Mouse (Mus musculus) liver, adult (tissue): Measurements from ENCODE around the gene Ddx59.

Experiments
- GATA4 ChIP-seq: IDR thresholded peaks from 2 replicates; pipeline ENCODE4 v1.6.1; 2014; ENCODE audit warnings: mild to moderate bottlenecking, low read length; ENCODE audit not compliant: insufficient replicate concordance

The Ddx59 gene

DNA sequence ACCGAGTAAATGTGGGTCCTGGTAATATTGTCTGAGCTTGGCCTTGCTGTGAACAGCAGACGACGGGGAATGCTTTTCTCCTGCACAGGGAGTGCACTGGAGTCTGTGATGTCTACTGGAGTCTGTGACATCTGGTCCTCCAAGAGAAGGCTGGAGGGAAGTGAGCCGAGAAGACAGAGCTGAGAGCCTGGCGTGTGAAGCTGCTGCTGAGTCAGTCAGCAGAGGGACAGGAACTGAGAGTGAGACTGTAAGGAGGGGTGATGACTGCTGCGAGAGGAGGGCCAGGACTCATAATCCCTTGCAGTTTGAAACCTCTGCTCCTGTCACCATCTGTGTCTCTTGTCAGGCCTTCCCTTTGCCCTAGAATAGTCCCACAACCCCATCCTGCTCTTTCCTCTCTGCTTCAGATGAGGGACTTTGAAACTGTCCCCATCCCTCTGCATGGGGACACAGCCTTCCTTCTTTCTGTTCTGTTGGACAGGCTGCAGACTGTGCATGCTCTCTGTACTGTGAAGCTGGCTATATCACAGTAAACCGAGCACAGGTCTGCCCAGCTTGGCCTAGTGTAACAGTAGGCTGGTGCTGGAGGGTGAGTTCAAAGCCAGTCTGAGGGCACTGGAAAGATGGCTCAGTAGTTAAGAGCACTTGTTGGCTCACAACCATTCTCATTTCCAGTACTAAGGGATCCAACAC is 15.2 kb downstream of the Ddx59 start:
- TF ChIP-seq GATA4, result no peak

DNA sequence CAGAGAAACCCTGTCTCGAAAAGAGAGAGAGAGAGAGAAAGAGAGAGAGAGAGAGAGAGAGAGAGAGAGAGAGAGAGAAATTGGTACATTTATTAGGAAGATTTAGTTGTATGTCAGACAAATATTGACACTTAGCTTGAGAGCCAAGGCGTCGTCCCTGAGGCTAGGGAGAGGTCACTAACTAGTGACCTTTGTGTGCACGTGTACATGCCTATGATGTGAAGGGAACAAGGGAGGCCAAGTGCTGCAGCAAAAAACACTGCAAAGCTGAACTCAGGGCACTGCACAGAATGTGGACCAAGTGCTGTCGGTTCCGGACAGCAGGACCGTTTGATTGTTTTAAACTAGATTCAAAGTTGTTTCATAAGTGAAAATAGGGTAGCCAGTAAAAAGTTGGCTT is 25.7 kb downstream of the Ddx59 start:
- no peak for TF ChIP-seq GATA4

DNA sequence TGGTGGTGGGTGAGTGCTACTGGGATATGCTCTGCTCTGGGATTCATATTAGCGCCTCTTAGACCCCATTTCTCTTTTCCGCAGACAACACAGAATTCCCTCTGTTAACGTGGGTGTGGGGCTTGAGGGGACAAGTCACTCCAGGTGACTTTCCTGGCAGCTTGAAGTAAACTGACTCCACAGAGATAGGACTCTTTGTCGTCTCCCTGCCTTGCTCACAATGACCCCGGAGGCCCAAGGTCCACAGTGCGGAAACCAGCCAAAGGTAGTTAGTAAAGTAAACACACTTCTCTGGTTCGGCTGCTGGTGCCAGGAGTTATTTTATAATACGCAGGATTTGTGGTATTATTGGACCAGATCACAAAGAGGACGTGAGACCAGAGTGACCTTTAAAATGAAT is 27.7 kb downstream of the Ddx59 start:
- TF ChIP-seq GATA4, result no peak

DNA sequence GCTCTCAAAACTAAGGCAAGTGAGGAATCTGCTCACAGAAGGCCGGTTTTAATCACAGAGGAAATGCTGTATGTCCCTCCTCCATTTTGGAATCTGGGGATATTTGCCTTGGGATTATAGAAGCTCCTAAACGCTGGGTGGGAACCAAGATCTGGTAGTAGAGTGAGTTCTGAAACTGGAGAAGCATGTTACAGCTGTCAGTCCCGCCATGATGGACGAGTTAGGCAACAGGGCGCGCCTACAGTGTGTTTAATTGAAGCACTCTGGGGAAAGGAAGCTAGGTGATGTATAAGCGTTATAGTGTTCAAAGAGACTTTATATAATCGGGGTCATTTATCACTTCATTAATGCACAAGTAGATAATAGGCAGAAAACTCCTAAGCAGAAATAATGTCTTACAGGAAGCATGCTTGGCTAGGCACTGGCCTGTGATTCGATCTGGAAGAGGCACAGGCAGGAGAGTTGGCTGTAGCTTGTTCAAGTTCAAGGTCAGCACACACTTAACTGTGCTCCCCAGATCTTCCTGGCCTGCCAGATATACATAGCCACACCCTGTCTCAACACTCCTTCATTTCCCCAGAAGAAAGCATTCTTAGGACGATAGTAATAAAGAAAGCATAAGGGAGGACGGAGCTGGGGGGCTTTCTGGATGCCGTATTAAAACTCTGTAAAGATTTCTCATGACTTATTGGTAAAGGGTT is 29.6 kb downstream of the Ddx59 start:
- no peak for TF ChIP-seq GATA4

DNA sequence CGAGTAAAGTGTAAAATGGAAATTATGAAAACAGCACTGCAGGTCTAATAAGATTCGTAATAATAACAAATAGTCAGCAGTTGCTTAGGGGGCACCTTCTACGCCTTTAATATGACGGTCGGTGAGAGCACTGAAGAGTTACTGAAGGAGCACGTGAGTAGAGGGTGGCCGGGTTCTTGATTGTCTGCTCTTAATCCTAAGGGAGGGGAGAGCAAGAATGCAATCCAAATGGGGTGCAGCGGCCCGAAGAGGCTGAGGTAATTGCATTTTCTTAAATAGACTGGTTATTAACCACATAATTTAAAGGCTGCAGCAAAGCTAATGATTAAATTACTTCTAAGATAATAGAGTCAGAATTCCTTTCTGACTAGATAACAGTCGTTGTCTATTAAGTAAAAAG is 31.9 kb downstream of the Ddx59 start:
- TF ChIP-seq GATA4, result no peak

DNA sequence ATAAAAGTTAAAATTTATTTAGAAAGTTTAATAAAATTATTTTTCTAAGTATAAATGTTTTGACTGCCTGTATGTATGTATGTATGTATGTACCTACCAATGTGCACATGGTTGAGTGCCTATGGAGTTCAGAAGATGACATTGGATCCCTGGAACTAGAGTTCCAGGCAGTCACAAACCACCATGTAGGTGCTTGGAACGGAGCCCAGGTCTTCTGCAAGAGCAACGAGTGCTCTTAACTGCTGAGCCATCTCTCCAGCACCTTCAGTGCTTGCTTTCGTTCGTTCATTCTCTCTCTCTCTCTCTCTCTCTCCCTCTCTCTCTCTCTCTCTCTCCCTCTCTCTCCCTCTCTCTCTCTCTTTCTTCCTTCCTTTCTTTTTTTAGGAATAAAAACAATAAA is 32.3 kb downstream of the Ddx59 start:
- no peak for TF ChIP-seq GATA4

DNA sequence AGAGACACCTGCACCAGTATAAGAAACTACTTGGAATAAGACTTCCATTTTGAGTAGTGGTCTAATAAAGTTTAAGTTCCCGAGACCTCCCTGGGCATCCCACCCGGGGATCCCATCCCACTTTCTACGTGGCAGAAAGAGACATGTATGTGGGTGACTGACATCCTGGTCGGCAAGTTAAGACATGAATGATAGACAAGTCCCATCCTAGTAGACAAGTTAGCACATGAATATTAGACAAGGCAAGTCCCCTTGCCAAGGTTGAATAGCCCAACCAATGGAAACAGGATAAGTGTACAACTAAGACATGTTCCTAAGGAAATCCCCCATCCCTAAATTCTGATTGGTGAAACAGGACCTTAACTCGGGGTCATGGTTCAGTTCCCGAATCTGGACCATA is 34.5 kb downstream of the Ddx59 start:
- no peak for TF ChIP-seq GATA4

DNA sequence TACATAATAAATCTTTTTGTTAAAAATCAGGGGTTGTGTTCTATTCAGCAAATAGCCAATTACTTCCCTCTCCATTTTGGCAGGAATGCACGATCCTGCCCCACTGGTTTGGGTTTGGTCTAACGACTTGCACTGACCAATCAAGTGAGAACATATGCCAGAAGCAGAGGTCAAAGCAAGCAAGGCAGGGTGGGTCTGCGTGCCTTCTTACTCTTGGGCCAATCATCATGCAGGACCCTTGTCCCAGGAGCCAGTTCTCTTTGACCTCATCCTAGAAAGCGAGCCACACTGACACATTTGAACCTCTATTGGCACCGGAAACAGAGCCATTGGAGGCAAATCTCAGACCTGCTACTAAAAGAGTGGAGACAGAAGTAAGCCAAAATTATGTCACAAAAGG is 35.1 kb downstream of the Ddx59 start:
- no peak for TF ChIP-seq GATA4

DNA sequence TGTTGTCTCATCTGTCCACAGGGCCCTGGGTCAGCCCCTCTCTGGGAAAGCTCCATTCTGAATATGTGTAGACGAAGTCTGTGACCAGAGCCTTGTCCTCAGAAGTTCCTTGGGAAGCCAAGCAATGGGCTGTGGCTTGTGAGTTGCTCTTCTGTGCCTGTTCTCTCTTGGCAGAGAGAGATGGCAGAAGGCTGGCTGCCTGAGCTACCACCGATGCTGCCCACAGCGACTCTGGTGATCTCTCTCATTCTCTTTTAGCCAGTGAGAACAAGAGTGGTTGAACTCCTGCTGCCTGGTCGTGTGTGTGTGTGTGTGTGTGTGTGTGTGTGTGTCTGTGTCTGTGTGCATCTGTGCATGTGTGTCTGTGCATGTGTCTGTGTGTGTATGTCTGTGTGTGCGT is 37.4 kb downstream of the Ddx59 start:
- TF ChIP-seq GATA4, result no peak

DNA sequence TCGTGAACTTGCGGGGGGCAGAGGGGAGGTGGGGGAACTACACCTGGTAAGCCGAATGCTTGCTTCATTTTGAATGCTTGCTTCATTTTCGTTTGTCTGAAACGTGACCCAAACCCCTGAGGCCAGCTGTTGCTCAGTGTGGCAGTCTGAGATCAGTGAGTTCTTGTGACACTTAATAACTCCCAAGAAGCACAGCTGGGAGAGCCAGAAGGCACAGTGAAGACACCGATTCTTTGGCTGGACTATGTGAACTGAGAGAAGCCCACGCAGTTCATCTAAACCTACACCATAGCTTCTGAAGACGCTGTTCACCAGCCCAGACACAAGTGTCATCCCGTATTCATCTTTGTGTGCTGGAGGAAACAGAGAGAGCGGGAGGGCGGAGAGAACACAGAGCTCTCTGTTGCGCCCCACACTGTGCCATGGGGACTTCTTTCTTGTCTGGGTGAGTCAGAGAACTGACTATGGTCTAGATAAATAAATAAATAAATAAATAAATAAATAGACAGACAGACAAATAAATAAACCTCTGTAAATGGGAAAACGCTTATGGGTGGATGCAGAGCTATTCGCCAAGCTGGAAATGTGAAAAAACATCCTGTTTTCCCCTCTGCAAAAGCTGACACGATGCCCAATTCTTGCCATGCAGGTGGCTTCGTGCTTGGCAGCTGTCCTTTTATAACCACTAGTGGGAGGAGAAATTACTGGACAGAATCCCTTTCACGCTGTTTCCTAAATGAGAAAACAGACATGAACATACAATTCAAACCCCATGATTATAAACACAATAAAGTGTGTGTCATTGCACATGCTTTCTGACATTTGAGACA is 40.9 kb downstream of the Ddx59 start:
- no peak for TF ChIP-seq GATA4

DNA sequence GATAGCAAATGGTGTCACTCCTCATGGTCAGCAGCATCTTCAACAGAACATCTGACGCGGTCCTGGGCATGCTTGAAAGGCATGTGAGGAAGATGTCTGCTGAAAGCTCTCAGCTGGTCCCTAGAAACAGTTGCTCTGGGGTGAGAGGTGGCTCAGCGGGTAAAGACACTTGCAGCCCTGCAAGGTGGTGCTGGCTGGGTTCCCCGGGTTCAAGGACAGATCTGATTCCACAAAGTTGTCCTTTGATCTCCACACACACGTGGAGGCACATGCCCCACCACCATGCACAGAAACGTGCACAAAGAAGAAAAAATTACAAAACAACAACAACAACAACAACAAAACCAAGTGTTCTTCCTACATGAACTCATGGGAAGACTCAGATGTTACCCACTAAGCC is 41.7 kb downstream of the Ddx59 start:
- no peak for TF ChIP-seq GATA4

DNA sequence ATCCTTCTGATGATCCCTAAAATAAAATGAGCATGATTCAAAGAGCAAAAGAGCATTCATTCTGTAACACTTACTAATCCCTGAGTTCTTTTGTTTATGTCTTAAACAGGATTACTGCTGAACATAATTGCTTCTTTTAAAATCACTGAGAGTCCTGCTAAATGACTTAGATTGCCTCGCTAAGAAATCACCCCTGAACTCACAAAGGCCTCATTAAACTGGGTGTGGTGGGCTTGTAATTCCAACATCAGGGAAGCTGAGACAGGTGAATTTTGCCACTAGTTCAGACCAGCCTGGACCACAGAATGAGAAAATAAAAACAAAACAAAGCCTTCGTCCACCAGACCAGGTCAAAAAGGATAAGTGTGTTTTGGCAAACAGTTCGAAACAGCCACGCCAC is 42.3 kb downstream of the Ddx59 start:
- TF ChIP-seq GATA4, result no peak

DNA sequence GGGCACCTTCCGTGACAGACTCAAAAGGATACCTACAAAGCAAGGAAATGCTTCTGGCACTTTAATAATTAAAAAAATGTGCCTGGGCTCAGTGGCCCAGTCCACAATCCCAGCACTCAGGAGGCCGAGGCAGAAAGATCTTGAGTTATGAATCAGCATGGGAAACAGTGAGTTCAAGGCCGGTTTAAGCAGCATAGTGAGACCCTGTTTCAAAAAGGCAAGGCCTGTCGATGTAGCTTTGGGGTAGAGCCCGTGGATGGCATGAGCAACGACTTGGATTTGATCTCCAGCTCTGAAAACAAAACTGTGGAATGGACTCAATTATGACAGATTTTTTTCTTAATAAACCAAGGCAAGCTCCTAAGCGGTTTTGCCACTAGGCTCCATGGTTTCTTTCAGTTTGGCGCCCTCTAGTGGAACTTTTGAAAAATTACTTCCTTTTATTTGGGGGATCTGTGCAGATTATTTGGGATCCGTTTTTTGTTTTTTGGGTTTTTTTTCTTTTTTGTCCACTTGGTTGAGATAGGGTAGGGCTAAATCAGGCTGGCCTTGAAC is 43.7 kb downstream of the Ddx59 start:
- no peak for TF ChIP-seq GATA4

DNA sequence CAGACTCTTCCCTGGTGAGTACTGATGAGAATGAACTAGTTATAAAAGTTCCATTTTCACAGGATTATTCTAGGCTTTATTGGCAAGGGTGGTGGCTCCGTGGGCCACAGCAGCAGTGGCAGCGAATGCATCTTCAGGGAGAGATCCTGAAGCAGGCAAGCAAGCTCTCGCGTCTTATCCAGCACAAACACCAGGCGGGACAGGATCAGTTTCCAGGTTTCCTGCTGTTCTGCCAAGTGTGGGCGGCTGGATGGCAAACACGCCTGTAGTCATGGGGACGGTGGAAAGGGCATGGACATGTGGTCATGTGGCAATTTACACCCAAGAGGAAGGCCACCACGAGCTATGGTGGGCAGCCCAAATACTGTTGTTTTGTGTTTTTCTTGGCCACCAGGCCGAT is 47.4 kb downstream of the Ddx59 start:
- TF ChIP-seq GATA4, result no peak

DNA sequence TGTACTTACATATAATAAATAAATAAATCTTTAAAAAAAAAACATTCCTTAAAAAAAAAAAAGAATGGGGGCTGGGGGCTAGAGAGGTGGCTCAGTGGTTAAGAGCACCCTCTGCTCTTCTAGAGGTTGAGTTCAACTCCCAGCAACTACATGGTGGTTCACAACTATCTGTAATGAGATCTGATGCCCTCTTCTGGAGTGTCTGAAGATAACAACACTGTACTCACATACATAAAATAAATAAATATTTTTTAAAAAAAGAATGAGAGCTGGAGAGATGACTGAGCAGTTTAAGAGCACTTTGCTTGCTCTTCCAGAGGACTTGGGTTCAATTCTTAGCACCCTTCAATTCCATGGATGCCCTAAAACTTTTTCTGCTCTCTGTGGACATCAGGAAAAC is 50.1 kb downstream of the Ddx59 start:
- no peak for TF ChIP-seq GATA4
